Mouse (Mus musculus) adrenal gland, postnatal 25 days (tissue): Measurements from ENCODE around the gene Fam181a. TPM values are rescaled to one million over a fixed set of nuclear protein-coding genes. Genes with fewer than 3 reads are reported as not detected.

Experiments used
- DNase-seq: peaks from one replicate; pipeline ENCODE4 v3.0.0; 2021; ENCODE audit warnings: mixed read lengths
- total RNA-seq: library from RNA; stranded (reverse); gene quantifications from 2 replicates; pipeline ENCODE4 v1.2.3, GENCODE M21; 2021

The Fam181a gene
- total RNA-seq, 1 experiment from 2014 or later: not detected

- no peak for DNase-seq
These were observed 4.0 kb downstream of the Fam181a start for GRCm38 (mm10) chr12:103314640-103315361.

- no peak for DNase-seq
These were observed 5.2 kb downstream of the Fam181a start for GRCm38 (mm10) chr12:103315831-103316545.

- DNase-seq: peak; percentile 39
These were observed 12.0 kb downstream of the Fam181a start for GRCm38 (mm10) chr12:103322801-103323200.

GRCm38 (mm10) chr12:103325156-103325857 is 14.5 kb downstream of the Fam181a start:
- peak; percentile 91 for DNase-seq

- no peak for DNase-seq
These were observed 15.8 kb downstream of the Fam181a start for GRCm38 (mm10) chr12:103326569-103326968.

- DNase-seq: no peak
These were observed 16.3 kb downstream of the Fam181a start for GRCm38 (mm10) chr12:103327107-103327506.

- DNase-seq: peak; percentile 31
These were observed 17.8 kb downstream of the Fam181a start for GRCm38 (mm10) chr12:103328448-103329191.

GRCm38 (mm10) chr12:103331491-103331890 is 20.7 kb downstream of the Fam181a start:
- no peak for DNase-seq

- DNase-seq: no peak
These were observed 22.1 kb downstream of the Fam181a start for GRCm38 (mm10) chr12:103332879-103333278.

- DNase-seq: no peak
These were observed 22.7 kb downstream of the Fam181a start for GRCm38 (mm10) chr12:103333426-103333825.

GRCm38 (mm10) chr12:103336766-103337165 is 26.0 kb downstream of the Fam181a start:
- no peak for DNase-seq

GRCm38 (mm10) chr12:103338162-103338798 is 27.5 kb downstream of the Fam181a start:
- no peak for DNase-seq

GRCm38 (mm10) chr12:103341212-103341611 is 30.4 kb downstream of the Fam181a start:
- DNase-seq: no peak

GRCm38 (mm10) chr12:103343456-103343855 is 32.7 kb downstream of the Fam181a start:
- no peak for DNase-seq

GRCm38 (mm10) chr12:103344934-103345333 is 34.2 kb downstream of the Fam181a start:
- no peak for DNase-seq

- peak; percentile 16 for DNase-seq
These were observed 36.2 kb downstream of the Fam181a start for GRCm38 (mm10) chr12:103346945-103347344.

GRCm38 (mm10) chr12:103347406-103347805 is 36.6 kb downstream of the Fam181a start:
- DNase-seq: no peak

GRCm38 (mm10) chr12:103348506-103348905 is 37.7 kb downstream of the Fam181a start:
- DNase-seq: peak; percentile 78

- no peak for DNase-seq
These were observed 42.0 kb downstream of the Fam181a start for GRCm38 (mm10) chr12:103352735-103353134.

- peak; percentile 68 for DNase-seq
These were observed 42.8 kb downstream of the Fam181a start for GRCm38 (mm10) chr12:103353538-103353937.

- no peak for DNase-seq
These were observed 45.1 kb downstream of the Fam181a start, which contains the start of gene Asb2 for GRCm38 (mm10) chr12:103355746-103356414. TSS of gene Asb2 (minus strand) at chr12:103356001.
